Mouse (Mus musculus) leukemia stem cell, adult 10-12 weeks (primary cell): Measurements from ENCODE around the gene Spert. TPM values are rescaled to one million over a fixed set of nuclear protein-coding genes. Genes with fewer than 3 reads are reported as not detected.

Experiments
- polyA plus RNA-seq: library from polyadenylated mRNA; stranded (reverse); fragments of >175 nt; gene quantifications from 2 replicates; pipeline ENCODE4 v1.2.3, GENCODE M21; 2012; ENCODE audit warnings: low replicate concordance

Gene Spert
- polyA plus RNA-seq, result not detected in 2 replicates

DNA sequence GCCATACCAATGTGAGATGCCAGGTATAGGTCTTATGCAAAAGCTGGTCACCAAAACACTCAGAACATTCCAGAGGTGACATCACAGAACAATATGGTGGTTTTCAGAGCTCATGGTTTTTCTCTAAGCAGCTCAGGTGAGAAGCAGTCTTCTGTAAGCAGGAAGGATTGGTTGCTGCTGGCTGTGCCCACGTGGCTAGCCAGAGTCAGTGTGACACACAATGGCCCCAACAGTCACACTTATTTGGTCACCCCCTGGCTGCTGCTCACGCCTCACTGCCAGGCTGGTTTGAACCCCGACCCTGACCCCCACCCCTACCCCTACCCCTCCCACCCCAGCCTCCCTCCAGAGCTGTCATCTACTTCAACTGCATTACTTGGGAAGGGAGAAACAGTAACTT lies at the start of gene Spert:
Gene Spert (minus strand): TSS at position 139 of the 400 bp plus-strand sequence.

DNA sequence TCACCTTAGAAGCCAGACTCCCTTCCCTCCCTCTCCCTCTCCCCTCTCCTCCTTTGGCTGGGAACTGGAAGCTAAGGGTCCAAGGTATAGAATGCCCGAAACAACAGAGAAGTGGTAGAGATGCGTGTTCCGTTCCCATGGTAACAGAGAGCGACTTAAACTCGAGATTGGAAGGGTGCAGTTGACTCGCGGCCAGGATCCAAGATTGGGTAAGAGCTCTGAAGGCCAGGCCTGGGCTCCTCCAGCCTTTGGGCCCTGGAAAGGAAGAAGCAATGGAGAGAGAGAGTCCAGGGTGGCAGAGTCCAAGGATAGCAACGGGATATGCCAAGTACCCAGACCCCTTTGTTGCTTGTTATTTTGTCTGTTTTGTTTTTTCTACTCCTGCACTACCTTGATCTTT lies 49.2 kb upstream of the Spert start, which contains the start of gene Erich6b:
Gene Erich6b (plus strand): TSS at position 180 of the 400 bp plus-strand sequence.

Other genes starting within 250 kb of the Spert start
- gene Siah3, start 137.1 kb downstream of the Spert start, polyA plus RNA-seq, result 0.14 TPM in 1 of 2 replicates, not detected in the other
- not detected in 2 replicates for gene Erich6b, start 49.1 kb upstream of the Spert start, polyA plus RNA-seq
- gene Cog3, start 161.4 kb upstream of the Spert start, polyA plus RNA-seq, result 1.7 and 4.2 TPM in 2 replicates
- gene Slc25a30, start 193.9 kb upstream of the Spert start, polyA plus RNA-seq, result 12.3 and 30.0 TPM in 2 replicates